Mouse (Mus musculus): ENCODE data around the gene Nampt.

GRCm38 (mm10) chr12:32789092-32789491 lies 30.3 kb upstream of the Nampt start:
- TF ChIP-seq POLR2A (IDR thresholded peaks at IDR 0.05; ENCODE audit: low read depth, low read length) = no peak
- no peak for TF ChIP-seq CTCF (IDR thresholded peaks at IDR 0.05; ENCODE audit: borderline replicate concordance, insufficient read depth, low read length)

Data from embryonic fibroblast, embryonic 13.5 days (primary cell).